Mouse (Mus musculus): ENCODE results near the gene Oxa1l.
"Not testable (repeated sequence)": the region's sequence is repeated elsewhere in the genome, so short reads cannot be mapped to it uniquely, and the experiment has no call there.

The Oxa1l gene

DNA sequence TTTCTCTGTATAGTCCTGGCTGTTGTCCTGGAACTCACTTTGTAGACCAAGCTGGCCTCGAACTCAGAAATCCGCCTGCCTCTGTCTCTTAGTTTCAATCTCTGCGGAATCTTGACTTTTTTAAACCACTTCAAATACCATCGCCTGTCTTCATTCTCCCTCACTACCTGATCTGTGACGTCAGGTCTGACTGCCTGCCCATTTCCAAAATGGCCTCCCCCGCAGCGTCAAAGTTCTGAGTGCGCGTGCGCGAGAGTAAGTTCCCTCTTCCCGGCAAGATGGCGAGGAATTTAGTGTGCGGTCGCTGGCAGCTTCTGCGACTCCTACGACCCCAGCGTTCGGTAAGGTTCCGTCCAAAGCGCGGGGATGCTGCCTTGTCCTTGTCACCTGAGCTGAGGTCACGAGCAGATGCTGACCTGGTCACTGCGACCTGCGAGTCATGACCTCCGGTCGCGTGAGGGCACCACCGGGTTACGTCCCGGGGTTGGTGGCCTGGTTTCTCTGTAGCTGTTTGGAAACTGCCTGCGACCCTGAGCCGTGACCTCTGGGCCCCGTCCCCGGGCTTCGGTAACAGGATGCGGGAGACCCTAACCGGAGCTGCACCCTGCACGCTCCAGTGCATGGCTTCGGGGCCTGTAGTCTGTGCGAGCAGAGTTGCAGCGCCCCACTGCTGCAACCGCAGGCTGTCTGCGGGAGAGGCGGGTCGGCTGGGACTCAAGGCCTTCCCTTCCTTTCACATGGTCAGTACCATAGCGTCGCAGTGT lies at the start of gene Oxa1l:
Oxa1l (plus strand) TSS at position 258 of the 764 bp plus-strand sequence.
- peak; percentile 97 for DNase-seq (ENCODE audit: low read depth, low spot score)

DNA sequence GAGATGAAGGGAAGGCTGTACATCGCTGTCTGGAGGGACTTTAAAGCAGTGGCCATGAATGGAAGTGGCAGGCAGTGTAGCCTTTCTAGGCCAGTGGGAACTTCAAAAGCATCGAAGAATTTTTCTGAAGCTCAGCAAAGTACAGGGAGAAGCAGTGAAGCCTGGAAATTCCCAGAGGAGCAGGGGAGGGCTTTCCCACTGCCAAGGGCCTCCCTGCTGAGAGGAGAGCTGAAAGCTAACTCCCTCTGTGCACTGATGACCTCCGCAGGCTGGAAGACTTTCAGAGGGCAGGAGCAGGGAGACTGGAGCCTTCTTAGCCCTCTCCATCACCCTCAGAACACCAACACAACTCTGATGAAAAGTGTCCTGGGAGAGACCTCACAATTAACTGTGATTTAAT lies 48.9 kb upstream of the Oxa1l start:
- no peak for DNase-seq (ENCODE audit: low read depth, low spot score)

GRCm38 (mm10) chr14:54321556-54322376 lies 38.9 kb upstream of the Oxa1l start:
- DNase-seq (ENCODE audit: low read depth, low spot score): no peak

GRCm38 (mm10) chr14:54324486-54324885 lies 36.1 kb upstream of the Oxa1l start:
- no peak for DNase-seq (ENCODE audit: low read depth, low spot score)

DNA sequence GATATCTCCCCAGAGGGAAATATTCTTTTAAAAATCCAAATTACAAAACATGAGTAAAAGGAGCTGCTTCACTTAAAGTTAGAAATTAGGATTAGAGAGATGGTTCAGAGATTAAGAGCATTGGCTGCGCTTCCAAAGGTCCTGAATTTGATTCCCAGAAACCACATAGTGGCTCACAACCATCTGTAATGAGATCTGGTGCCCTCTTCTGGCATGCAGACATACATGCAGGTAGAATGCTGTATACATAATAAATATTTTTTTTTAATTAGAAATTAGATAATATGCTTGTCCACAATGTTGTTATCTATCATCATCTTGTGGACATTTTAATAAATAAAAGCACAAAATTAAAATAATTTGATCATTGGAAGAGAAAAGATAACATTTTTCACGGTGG lies 32.1 kb upstream of the Oxa1l start:
- peak; percentile 20 for DNase-seq (ENCODE audit: low read depth, low spot score)

- DNase-seq (ENCODE audit: low read depth, low spot score): peak; percentile 8
Observed at GRCm38 (mm10) chr14:54329201-54329600, 31.4 kb upstream of the Oxa1l start.

- no peak for DNase-seq (ENCODE audit: low read depth, low spot score)
Observed at GRCm38 (mm10) chr14:54331178-54331577, 29.5 kb upstream of the Oxa1l start.

GRCm38 (mm10) chr14:54332176-54333074 lies 28.2 kb upstream of the Oxa1l start:
- DNase-seq (ENCODE audit: low read depth, low spot score): no peak

DNA sequence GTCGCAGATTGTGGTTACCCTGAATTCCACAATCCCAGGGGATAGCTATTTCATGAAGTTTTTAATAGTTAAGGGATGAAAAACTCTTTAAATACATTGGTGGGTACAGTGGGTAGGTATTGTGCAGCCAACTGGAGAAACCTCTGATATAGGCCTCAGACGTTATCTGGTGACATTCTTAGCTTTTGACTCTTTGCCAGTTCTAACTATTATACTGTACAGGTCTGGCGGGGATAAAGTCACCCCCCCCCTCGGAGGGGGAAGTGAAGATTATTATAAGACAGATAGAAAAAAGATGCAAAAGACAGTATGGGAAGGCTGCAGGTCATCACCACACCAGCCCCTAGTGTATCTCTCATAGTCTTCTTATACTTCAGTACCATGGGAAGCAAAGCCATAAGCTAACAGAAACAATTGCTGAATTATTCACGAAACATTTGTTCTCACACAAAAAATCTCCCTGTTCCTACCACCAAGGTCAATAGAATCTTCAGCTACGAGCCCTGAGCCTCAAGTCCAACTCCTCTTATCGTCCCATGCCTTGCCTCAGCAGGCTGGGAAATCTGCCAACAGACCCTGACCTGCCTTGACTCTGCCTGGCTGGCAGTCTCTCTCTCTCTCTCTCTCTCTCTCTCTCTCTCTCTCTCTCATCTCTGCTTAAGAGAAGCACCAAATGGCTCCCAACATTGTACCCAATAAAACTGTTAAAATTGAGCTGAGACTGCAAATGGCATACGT lies 27.0 kb upstream of the Oxa1l start:
- no peak for DNase-seq (ENCODE audit: low read depth, low spot score)

DNA sequence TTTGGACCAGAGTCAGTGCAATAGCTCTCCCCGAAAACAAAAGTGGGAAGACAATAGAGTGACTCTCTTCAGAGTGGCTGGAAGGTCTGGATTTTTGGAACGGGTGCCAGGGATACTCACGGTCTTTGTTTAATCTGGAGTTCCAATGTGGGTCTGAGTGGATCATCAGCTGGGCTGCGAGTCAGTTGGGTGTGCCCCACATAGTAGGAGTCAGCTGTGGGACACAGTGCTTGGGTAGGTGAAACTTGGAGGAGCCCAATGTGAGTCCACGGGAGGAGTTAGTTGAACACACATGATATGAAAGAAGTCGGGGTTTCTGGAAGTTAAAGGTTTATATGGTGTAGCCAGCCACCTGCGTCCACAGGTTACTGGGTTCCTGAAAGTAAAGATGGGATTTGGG lies 19.8 kb upstream of the Oxa1l start:
- no peak for DNase-seq (ENCODE audit: low read depth, low spot score)

GRCm38 (mm10) chr14:54341807-54342206 lies 18.8 kb upstream of the Oxa1l start:
- DNase-seq (ENCODE audit: low read depth, low spot score): not testable (repeated sequence)

GRCm38 (mm10) chr14:54350773-54351541 lies 9.7 kb upstream of the Oxa1l start:
- peak; percentile 43 for DNase-seq (ENCODE audit: low read depth, low spot score)

- peak; percentile 23 for DNase-seq (ENCODE audit: low read depth, low spot score)
Observed at GRCm38 (mm10) chr14:54352314-54352713, 8.3 kb upstream of the Oxa1l start.

DNA sequence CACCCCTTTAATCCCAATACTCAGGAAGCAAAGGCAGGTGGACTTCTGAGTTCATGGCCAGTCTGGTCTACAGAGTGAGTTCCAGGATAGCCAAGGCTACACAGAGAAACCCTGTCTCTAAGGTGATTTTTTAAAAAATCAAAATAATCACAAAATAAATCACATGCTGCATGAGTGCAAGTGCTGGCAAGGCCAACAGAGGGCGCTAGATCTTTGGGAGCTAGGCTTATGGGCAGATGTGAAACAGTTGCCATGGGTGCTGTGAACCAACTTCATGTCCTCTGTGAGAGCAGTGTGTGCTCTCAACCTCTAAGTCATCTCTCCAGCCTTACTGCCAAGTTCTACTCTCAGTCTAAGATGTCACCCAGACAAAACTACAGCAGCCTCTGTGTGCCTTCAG lies 6.2 kb upstream of the Oxa1l start:
- peak; percentile 35 for DNase-seq (ENCODE audit: low read depth, low spot score)

DNA sequence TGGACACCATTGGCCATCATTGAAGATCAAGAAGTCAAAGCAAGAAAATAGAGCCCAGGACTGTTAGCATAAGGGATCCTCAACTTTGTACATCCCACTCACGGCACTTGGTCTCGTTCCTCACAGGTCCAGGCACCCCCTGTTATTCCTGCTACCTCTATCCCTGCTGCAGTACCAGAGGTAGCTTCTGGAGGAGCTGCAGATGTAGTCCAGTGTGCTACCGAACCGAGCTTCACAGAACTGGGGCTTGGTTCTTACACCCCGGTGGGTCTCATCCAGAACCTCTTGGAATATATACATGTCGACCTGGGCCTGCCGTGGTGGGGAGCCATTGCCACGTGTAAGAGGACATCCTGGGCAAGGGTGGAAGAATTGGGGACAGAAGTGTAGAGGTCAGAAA lies 2.5 kb downstream of the Oxa1l start:
- DNase-seq (ENCODE audit: low read depth, low spot score): no peak

DNA sequence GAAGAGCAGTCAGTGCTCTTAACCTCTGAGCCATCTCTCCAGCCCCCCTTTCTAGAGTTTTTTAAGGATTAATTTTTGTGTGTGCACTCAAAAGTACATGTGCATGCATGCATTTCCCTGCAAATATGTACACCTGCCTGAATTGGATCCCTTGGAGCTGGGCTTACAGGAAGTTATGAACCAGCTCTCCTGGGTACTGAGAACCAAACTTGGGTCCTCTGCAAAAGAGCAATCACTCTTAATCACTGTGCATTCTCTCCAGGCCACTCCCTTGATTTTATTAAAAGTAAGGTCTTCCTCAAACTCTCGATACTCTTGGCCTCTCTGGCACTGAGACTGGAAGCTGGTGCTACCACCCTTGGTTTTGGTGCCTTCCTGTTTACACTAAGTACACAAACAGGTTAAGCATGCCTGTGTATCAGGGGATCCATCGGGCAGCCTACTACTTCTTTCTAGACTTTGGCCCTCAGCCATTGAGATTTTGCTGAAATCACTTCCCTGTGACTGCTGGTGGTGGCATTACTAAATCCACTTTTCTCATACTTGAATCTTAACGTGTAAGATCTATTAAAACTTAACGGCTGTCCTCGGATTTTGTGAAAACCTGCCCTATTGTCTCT lies 4.5 kb downstream of the Oxa1l start:
- DNase-seq (ENCODE audit: low read depth, low spot score): no peak

DNA sequence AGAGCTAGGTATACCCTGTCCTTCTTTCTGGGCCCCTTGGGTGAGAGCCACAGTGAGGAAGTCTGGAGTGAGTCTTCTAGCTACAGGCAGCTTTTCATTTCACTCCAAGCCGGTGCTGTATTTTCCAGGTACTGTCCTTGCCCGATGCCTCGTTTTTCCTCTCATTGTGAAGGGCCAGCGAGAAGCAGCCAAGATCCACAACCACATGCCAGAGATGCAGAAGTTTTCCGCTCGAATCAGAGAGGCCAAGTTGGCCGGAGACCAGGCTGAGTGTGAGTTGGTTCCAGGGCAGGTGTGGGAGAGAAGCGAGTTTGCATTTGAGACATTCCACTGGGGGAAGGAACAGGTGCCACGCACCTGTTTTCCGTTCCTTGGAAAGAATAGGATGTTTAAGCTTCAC lies 5.9 kb downstream of the Oxa1l start:
- no peak for DNase-seq (ENCODE audit: low read depth, low spot score)

- DNase-seq (ENCODE audit: low read depth, low spot score): no peak
Observed at GRCm38 (mm10) chr14:54367429-54368060, 6.9 kb downstream of the Oxa1l start.

- DNase-seq (ENCODE audit: low read depth, low spot score): peak; percentile 37
Observed at GRCm38 (mm10) chr14:54369372-54369771, 8.7 kb downstream of the Oxa1l start.
